Mouse (Mus musculus) G1E-ER4 (cell line): ENCODE results near the gene Spryd3. TPM values are rescaled to one million over a fixed set of nuclear protein-coding genes. Genes with fewer than 3 reads are reported as not detected.
A peak's percentile ranks its signal among the peaks of the same experiment; 100 is the strongest.

ENCODE experiments used
- GATA1 ChIP-seq: IDR thresholded peaks from one replicate; pipeline ENCODE4 v1.8.0; 2012; ENCODE audit warnings: low read length, inconsistent platforms
- polyA plus RNA-seq: library from polyadenylated mRNA; stranded (reverse); fragments of >175 nt; gene quantifications from 2 replicates; pipeline ENCODE4 v1.2.3, GENCODE M21; 2012

Spryd3 gene
- polyA plus RNA-seq, 1 experiment, result 17.4 TPM

GRCm38 (mm10) chr15:102152646-102153045 is 16.6 kb upstream of the Spryd3 start:
- no peak for TF ChIP-seq GATA1

- peak; percentile 84 for TF ChIP-seq GATA1
These were observed 14.5 kb upstream of the Spryd3 start, which contains the start of gene Soat2 for GRCm38 (mm10) chr15:102150301-102151135. Gene Soat2, plus strand, starts transcription at chr15:102150526.

- no peak for TF ChIP-seq GATA1
These were observed 13.5 kb upstream of the Spryd3 start for GRCm38 (mm10) chr15:102149561-102149960.

GRCm38 (mm10) chr15:102147674-102148402 is 11.8 kb upstream of the Spryd3 start:
- no peak for TF ChIP-seq GATA1

GRCm38 (mm10) chr15:102146882-102147281 is 10.8 kb upstream of the Spryd3 start:
- no peak for TF ChIP-seq GATA1

GRCm38 (mm10) chr15:102146089-102146488 is 10.1 kb upstream of the Spryd3 start:
- TF ChIP-seq GATA1, result no peak

GRCm38 (mm10) chr15:102145330-102145729 is 9.3 kb upstream of the Spryd3 start:
- TF ChIP-seq GATA1, result no peak

- TF ChIP-seq GATA1, result no peak
These were observed 8.7 kb upstream of the Spryd3 start for GRCm38 (mm10) chr15:102144726-102145125.

- no peak for TF ChIP-seq GATA1
These were observed 8.3 kb upstream of the Spryd3 start, which contains the start of gene Igfbp6 for GRCm38 (mm10) chr15:102144274-102144711. Gene Igfbp6, plus strand, starts transcription at chr15:102144362.

- TF ChIP-seq GATA1, result no peak
These were observed 7.2 kb upstream of the Spryd3 start for GRCm38 (mm10) chr15:102142914-102143912.

- no peak for TF ChIP-seq GATA1
These were observed 5.1 kb upstream of the Spryd3 start for GRCm38 (mm10) chr15:102141120-102141519.

GRCm38 (mm10) chr15:102135522-102136128 is 409 bp downstream of the Spryd3 start:
- no peak for TF ChIP-seq GATA1

GRCm38 (mm10) chr15:102134709-102135108 is 1.3 kb downstream of the Spryd3 start:
- TF ChIP-seq GATA1, result no peak

- TF ChIP-seq GATA1, result no peak
These were observed 2.7 kb downstream of the Spryd3 start for GRCm38 (mm10) chr15:102133314-102133713.

GRCm38 (mm10) chr15:102126303-102126702 is 9.7 kb downstream of the Spryd3 start:
- TF ChIP-seq GATA1, result no peak
